Mouse (Mus musculus): ENCODE data around the gene Dnah2.

Dnah2 gene

DNA sequence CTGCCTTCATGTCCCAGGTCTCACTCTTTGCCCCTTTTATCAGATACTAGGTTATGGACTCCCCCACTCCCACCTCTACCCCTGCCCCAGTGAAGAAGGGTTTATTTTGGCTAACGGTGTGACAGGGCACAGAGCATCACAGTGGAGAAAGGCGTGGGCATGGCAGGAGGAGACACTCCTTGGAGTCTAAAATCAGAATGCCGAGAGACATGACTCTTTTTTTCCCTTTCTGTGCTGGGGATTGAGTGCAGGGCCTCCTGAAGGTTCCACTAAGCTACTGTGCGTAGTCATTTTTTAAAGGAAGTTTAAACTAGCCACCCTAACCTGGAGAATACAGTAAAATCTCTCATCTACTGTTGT is 20.9 kb downstream of the Dnah2 start:
- no peak for DNase-seq (ENCODE audit: low spot score)

DNA sequence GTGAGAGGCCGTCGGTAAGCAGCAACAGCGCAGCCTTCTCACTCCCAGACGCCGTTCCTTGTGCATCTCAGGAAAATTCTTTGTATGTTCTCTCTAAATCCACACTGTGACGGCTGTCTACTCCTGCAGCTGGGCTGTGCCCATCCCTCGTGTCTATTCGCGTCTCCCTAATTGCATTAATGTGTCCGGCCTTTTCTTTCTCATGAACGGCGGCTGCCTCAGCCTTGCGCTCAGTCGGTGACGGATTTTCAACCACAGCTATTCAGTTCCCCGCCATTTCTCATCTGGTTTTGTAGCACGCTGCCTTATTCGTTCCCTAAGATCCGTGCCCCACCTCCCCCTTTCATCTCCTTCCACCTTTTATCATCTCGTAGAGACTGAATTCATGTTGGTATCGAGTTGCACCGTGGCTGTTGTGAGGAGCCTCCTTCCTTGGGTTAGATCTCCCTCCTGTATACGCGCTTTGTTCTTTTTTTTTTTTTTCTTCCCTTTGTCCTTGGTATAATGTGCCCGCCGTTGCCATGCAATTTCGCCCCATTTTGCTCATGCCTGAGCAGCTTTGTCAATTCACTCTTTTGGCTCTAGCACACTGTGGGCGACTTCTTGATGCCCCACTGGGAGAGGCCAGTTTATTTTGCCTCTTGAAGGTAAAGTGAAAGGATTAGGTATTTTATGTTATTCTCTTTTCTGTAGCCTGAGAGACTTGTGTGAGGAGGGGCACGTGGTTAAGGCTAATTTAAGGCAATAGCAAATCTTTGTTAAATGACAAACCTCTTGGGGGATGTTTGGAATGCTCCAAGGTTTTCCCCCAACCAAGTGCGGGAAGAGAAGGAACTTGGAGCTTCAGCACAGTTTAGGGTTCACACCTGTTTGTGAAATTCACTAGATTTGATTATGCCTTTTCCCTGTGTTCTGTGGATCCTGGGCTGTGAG is 21.5 kb downstream of the Dnah2 start:
- DNase-seq (ENCODE audit: low spot score) = no peak

DNA sequence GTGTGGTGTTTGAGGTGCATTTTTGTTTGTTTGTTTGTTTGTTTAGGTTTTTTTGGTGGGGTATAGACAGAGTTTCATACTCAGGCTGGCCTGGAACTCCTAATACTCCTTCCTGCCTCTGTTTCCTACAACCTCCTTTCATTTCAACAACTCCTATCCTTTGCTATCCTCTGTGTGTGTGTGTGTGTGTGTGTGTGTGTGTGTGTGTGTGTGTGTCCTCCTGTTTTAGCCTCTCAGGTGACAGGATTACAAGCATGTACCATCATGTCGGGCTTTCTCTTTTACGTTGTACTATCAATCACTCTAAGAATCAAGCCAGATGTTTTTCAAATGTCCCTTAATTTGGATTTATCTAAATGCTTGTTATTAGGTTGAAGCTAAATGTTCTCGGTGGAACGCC is 22.3 kb downstream of the Dnah2 start:
- DNase-seq (ENCODE audit: low spot score) = no peak

DNA sequence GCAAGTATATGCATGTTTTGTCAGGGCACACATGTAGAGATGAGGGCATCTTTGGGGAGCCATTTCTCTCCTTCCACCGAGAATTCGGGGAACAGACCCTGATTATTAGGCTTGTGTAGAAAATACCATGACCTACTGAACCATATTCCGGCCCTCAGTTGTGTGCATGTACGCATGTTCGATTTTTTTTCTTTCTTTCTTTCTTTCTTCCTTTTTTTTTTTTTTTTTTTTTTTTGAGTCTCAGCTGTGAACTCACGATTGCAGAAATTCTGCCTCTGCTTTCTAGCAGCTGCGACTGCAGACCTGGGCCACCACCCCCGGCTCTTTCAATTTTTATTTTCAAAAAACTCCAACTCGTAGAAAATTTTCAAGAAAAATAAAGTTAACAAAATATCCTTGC is 23.2 kb downstream of the Dnah2 start:
- DNase-seq (ENCODE audit: low spot score) = no peak

DNA sequence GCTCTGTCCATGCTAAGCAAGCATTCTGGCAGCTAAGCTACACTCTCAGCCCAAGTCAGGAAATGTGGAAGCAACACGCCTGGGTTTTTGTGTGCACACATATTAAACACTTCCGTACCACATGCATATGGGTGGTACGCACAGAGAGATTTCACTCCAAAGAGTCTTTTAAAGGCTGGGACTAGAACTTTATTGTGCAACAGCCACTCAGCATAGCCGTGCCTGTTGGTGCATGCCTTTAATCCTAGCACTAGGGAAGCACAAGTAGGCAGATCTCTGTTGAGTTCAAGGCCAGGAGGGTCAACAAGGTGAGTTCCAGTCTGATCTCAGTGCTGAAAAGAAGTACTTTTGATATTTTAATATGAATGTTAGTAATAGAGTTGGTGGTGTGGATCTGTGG is 25.3 kb downstream of the Dnah2 start:
- no peak for DNase-seq (ENCODE audit: low spot score)

DNA sequence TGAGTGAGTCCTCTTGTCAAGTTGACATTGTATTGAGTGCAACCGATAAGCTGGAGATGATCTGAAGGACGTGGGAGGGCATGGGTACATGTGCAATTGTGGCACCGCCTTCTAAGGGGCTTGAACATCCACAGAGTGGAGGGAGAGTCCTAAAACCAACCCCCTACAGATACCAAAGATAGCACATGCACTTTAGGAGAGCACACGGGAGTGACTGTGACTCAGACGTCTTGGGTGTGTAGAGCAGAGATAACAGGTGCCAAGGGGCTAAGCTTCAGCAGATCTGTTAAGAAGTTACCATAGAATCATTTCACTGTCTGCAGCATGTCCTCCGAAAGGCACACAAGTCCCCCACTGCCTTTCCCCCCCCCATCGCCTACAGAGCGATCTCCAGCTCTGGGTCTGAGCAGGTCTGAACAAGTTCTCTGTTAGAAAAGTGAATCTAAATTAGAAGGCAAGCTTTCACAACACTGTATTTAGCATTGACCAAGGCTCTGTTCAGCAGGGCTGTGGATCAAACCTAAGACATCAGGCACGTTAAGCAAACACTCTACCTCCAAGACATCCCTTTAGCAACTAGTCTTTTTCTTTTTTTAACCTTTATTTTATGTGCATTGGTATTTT is 27.3 kb downstream of the Dnah2 start:
- no peak for DNase-seq (ENCODE audit: low spot score)

DNA sequence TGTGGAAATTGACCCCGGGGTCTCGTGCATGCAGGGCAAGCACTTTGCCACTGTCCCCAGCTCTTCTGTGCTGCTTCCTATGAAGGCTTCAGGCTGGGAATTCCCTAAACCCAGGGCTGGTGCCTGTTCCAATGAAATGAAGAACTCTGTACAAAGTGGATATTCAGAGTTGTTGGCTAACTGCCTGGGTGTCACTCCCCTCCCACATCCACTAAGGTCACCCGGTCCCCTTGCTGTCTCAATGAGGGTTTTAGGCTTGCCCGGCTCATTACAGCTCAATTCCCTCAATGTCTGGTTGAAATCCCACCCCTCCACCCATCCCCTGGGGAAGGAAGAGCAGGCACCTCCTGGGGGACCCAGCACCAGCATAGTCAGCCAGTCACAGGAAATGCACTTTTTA is 28.9 kb downstream of the Dnah2 start:
- peak; percentile 78 for DNase-seq (ENCODE audit: low spot score)

DNA sequence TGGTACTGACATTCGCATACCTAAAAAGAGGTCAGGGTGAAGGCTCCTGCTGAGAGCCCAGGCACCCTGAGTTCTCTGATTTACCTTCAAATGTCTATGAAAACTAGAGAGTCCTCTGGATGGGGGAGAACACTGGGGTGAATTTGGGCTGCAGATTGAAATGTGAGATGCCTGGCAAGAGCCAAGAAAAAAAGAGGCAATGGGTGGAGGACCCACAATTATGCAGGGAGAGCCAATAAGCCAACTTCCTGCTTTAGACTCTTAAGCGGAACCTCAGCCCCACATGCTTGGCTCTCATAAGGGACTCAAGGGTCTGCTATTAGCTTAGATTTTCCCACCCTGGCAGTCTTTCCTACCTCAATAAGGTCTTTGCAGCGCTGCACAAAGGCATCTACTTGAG is 32.2 kb downstream of the Dnah2 start:
- no peak for DNase-seq (ENCODE audit: low spot score)

DNA sequence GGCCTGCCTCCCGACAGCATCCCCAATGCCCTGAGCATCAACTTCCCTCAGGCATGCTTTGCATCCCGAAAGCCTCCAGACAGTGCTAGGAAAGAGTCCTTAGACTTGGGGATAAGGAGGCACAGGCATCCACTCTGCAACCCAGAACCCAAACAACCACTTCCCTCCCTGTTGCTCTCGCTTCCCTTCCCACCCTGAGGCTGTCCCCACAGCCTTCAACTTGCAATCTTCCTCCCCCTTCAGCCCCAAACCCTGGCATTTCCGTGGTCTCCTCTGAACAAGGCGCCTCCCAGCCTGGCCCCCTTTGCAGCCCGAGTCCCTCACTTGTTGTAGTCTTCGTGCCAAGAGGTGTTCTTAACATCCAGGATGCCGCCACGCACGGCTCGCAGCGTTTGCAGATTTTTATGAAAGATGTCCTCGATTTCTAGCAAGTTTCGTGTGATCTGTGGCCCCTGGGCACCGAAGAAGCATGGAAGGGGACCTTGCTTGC is 32.7 kb downstream of the Dnah2 start:
- DNase-seq (ENCODE audit: low spot score) = no peak

DNA sequence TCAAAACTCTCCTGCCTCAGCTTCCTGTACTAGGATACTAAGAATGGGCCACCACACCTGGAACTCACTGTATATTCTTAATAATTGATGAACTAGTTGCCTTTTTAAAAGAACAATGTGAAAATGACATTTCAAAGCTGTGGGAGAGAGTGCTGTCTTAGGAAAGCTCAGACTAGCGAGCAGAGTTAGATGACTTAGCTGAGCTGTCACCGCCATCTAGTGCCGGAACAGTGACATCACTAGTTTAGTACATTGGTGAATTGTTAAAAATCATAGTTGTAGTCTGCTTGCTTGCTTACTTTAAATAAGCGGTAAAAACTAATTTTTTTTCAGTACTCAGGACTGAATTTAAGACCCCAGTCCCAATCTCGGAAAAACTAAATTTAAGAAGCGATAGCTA is 35.1 kb downstream of the Dnah2 start:
- DNase-seq (ENCODE audit: low spot score) = peak; percentile 83

DNA sequence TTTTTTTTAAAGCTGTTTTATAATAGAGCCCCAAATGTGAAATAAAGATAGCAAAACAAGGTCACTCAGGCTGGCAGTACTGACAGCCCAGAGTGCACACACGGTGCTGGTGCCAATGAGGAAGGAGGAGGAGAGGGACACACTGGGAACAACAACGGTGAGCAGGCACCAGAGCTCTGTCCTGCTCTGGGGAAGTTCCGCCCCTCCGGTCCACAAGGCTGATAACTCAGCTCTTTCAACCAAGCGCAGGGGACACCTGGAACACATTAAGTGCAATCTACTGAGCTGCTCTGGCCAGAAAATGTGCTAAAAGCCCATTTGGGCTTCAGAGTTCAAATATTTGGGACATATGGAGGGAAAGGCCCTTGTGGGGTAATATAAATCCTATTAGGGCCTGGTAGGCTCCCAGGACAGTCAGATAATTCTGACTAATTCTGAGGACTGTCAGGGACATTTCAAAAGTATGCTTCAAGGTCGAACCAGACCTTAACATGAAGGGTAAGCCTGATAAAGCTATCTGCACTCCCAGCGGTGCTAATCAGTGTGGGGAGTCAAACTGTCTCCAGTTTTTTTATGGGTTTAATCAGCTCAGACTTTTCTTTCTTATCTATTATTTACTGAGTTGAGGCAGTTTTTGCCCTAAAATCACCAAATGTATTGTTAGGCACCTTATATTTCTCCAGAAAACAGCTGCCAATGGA is 38.0 kb downstream of the Dnah2 start:
- no peak for DNase-seq (ENCODE audit: low spot score)

DNA sequence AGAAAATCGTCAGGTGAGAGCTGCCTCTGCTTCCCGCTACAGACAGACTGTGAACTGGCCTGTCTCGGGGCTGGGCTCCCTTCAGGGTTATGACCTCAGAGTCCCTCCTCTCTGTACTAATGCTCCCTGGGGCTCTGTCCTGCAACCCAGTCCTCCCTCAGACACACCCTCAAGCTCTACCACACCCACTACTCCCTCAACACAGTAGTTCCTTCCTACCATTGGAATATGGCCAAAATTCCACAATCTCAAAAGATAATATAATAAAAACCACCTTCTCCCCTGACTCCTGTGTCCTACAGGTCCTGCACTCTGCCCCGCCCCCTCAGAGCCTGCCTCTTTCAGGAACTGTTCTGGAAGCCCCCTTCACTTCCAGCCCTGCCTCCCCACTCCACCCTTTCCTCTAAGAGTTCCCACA is 45.0 kb downstream of the Dnah2 start:
- DNase-seq (ENCODE audit: low spot score) = peak; percentile 37

DNA sequence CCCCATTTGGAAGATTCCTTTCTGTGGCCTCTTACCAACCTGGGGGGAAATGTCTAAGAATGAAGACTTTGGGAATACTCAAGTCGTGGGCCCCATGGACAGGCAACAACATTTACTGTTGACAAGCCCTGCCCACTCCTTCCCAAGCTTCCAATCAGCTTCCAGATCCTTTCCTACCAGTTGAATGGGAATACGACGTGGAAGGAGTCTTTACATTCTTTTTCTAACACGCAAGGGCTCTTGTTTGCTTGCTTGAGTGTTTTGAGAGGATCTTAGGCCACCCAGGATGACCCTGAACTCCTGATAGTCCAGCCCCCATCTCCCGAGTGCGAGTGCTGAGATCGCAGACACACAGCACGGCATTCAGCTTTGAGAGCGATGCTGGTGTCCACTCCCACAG is 47.4 kb downstream of the Dnah2 start:
- DNase-seq (ENCODE audit: low spot score) = no peak

DNA sequence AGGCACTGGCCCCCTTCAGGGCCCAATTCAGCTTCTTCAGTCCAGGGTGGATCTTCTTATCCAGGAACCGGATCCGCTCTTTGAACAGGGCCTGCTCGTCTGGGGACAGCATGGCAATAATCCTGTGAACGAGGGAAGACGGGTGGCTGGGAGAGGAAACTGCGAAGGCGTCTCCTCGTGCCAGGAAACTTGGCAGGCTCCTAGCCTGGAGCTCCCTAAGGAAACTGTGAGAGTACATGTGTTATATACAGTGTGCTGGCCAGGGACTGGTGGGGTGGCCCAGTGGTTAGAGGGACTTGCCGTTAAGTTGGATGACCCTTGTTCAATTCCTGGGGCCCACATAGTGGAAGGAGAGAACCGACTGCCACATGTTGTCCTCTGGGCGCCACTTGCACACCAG is 49.8 kb downstream of the Dnah2 start:
- DNase-seq (ENCODE audit: low spot score) = no peak

DNA sequence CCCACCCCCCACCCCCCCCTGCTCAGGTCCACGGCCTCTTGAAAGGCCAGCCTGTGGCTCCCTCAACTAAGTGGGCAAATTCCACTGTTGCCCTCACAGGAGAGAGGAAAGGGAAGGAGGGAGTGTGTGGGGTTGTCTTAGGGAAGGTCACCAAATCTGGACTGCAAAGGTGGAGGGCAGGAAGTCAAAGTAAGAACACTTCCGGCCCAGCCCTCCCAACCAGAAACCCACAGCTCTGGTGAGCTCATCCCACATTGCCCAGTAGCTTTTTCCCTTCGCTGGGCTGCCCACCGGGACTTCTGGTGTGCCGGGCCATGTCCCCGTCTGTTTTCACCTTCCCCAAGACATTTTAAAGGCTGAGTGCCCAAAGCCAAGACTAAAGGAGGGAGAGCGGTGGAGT is 57.2 kb downstream of the Dnah2 start:
- no peak for DNase-seq (ENCODE audit: low spot score)

DNA sequence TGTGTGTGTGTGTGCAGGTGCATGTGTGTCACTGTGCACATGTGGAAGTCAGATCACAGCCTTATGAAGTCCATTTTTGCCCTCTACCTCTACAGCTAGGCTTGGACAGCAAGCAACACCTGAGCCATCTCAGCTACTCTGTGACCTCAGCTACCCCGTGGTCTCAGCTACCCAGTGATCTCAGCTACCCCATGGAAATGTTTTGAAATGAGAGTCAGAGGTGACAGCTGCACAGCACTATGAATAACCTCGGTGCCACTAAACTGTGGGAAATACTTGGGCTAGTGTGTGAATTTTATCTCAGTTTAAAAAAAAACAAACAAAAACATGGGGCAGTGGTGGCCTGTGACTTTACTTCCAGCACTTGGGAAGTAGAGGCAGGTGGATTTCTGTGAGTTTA is 58.0 kb downstream of the Dnah2 start:
- DNase-seq (ENCODE audit: low spot score) = peak; percentile 19

DNA sequence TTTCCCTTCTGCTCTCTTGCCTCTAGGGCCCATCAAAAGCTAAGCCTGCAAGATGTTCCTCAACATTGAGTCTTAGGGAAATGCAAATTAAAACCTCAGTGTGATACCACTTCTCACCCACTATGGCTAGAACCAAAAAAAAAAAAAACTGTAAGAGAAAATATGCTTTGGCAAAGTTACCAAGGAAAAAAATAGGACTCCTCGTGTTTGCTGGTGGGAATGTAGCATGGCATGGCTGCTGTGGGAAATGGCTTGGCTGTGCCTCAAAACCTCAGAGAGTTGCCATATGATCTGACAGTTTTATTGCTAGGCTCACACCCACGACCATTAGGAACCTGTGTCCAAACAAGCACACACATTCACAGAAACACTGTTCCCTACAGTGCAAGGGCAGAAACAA is 61.4 kb downstream of the Dnah2 start:
- DNase-seq (ENCODE audit: low spot score) = no peak

DNA sequence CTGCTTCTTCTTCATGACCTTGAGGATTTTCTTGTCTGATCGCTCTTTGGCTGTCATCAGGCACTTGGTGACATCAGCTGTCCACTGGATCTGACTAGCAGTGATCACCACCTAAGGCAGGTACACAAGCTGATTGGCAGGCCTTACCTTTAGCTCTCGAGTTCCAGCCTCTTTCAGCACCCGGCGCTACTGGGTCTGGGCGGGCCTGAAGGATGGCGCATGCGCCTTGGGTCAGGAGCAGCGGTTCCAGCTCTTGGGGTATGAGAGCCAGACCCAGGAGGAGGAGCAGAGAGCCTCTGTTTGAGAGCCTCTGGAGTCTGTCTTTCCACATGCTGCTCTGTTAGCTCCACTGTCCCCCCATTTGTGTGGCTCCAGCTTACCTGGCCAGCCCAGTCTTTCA is 71.3 kb downstream of the Dnah2 start:
- no peak for DNase-seq (ENCODE audit: low spot score)

DNA sequence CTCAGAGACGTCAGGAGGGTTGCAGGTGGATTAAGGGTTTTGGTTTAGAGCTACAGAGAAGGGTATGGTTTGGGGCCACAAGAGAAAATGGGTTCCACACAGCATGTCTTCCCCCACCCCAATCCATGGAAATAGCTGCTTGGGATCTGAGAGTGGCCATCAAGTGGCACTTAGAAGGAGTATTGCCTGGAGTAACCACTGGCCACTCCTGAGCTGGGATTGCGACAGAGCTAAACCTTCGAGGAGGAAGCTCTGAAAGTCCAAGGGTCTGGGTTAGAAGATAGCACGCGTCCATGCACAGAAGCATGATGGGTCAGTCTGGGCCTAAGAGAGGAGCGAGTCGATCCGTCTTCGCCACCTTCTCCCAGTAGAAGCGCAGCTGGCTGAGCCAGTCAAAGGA is 72.1 kb downstream of the Dnah2 start:
- no peak for DNase-seq (ENCODE audit: low spot score)

DNA sequence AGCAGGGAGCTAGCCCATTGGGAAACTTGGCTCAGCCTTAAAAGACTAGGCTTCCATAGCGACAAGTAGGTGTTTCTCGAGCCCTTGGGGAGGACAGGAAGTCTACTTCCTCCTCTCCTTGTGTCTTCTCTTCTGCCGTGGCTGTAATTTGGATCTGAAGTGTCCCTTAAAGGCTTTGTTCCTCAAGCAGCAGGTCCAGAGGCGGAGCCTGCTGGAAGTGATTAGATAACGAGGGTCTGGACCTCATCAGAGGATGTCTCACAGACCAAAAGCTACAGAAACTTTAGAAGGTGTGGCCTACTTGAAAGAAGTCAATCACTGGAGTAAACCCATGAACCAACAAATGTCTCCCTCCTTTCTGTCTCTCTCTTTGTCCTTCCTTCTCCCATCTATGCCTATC is 74.2 kb downstream of the Dnah2 start:
- no peak for DNase-seq (ENCODE audit: low spot score)

DNA sequence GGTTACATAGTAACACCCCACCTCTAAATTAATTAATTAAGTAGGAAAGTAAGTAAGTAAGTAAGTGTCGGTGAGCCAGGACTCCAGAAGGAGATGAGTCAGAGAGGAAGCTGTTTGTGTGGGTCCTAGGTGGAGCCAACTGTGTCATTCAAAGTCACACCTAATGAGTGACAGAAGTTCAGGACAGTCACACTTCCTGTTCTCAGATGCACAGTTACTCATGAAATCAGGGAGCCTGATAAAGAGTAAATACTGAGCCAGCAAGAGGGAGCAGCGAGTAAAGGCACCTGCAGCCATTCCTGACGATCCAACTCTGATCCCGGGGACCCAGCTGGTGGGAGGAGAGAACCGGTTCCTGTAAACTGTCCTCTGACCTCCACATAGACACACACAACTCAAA is 76.2 kb downstream of the Dnah2 start:
- DNase-seq (ENCODE audit: low spot score) = no peak

DNA sequence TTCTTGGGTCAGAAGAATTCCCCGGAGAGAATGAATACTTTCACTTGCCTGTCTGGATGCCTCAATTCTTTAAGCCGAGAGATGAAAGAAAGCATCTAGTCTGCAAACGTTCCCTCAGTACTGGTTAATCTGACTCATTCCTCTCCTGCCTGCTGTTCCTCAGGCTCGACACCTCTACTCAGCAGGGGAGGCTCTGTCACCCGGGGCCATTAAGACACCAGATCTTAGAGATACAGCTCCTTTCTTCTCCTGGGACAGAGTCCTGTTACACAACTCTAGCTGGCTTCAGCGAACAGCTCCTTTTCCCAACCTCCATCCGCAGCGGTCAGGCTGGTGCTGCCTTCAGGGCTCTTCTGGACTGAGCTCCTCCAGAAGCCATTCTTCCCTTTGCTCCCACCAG is 77.4 kb downstream of the Dnah2 start:
- peak; percentile 16 for DNase-seq (ENCODE audit: low spot score)

DNA sequence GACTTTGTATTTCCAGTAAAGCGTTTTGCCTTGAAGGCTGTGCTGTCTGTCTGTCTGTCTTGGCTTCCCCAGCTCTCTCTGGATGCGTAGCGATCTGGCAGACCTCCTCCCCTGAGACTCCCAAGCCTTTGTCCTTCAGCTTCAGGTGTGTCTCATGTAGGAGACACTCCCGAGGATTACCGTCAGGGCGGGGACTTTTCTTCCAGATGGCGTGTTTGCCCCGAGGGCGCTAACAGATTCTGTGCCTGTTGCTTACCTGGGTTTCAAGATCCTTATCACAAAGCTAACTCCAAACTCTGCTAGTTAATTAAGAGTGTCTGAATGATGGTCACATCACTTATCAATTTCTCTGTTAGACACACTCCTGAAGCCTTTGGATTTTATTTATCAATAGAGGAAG is 79.6 kb downstream of the Dnah2 start:
- DNase-seq (ENCODE audit: low spot score) = no peak
